Mouse (Mus musculus) embryo, embryonic 10.5 days (tissue): Measurements from ENCODE around the gene AC161166.1.

Experiments
- DNase-seq: peaks from one replicate; pipeline ENCODE4 v3.0.0-alpha.2; 2015; ENCODE audit warnings: low spot score

The AC161166.1 gene

DNA sequence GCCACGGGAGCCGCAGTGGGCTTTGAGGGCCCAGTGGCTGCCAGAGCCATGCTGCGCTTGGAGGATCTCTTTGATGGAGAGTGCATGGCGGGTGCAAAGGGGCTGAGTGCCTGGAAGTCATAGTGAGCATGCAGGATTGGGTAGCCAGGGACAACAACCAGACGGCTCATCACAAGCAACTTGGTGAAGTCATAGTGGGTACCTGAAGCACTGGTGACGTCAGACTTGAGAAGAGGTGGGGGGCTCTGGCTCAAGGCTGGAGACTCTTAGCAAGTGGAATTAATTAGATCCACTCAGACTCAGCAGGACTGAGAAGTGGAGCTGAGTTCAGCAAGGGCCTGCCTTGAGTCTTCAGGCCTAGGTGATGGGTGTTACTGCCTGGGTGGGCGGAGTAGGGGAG lies at the start of gene AC161166.1:
Gene AC161166.1 (minus strand): TSS at position 101 of the 400 bp plus-strand sequence.
- DNase-seq = no peak

DNA sequence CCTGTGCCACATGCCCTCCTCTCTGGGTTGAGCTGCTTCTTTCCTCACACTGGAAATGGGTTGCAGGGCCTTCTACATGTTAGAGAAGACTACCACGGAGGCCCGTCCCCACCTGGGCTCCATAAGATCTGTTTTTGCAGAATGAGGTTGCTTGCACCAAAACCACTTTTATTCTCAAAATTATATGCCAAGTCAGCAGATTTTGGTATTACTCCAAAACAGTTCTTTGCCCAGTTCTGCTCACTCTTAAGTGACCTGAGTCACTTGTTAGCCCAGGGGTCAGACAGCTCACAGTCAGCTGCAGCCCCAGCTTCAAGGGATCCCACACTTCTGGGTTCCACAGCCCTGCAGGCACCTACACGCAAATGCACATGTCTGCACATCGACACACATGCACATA lies 49.2 kb upstream of the AC161166.1 start:
- DNase-seq = no peak

DNA sequence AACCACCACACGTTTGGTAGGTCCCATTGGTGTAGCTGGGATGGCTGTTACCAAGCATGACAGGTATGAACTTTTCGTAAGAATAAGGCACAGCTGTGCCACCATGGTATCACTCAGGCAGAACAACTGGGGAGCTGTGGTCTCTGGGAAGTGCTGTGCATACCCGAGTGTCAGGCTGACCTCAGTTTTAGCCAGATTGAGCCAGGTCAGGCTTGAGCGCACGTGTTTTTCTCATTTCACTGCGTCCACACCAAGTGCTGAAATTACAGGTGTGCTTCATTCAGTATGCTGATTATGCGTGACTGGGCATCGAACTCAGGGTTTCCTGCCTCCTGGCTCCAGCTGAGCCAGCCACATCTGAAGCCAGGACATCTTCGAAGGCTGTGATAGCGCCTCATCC lies 43.5 kb upstream of the AC161166.1 start:
- DNase-seq = no peak

DNA sequence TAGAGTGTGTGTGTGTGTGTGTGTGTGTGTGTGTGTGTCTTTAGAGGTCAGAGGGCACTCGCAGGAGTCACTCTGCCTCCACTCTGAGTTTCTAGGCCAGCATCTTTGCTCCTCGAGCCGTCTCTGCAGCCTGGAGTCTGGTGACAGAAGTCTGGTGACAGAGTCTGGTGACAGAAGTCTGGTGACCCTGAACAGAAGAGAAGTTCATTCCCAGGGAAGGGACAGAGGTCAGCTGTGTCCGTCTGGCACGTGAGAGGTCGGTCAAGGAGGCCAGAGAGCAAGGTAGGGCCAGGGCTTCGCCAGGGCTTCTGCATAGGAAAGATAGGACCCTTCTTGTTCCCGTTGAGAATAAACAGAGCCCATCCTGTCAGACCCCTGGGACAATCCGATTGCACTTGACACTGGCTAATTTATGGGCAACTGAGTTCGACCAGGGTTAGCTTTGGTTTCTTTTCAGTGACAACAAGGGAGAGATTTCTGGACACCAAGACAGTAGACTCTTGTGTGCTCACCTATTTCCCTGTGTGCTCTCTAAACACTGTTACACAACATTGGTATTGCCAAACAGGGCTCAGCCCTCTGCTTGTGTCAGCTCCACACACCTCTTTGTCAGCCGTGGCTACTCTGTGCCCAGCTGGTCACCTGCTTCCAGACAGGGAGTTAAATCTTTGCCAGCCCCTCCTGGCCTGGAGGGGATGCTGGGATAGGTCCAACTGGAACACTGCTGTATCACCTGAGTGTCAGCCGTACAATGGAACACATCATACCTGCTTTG lies 39.9 kb upstream of the AC161166.1 start:
- no peak for DNase-seq

DNA sequence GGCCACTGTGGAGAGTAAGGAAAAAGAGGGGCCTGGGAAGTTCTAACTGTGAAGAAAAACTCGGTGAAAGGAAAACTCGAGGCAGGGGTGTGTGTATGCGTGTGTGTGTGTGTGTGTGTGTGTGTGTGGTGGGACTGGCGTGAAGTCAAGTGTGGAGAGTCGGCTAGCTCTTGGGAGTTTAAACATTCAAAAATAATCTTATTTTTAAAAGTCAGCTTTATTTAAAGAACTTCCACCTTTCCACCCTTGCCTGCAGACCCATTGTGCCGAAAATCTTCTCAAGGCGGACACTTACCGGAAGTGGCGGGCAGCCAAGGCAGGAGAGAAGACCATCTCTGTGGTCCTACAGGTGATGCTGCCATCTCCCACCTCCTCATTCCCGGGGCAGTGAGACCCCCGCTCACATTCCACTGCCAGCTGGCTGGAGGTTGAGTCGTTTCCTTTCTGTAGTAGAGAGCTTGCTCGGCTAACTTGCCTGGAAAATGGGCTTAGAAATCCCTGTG lies 35.3 kb upstream of the AC161166.1 start:
- no peak for DNase-seq

DNA sequence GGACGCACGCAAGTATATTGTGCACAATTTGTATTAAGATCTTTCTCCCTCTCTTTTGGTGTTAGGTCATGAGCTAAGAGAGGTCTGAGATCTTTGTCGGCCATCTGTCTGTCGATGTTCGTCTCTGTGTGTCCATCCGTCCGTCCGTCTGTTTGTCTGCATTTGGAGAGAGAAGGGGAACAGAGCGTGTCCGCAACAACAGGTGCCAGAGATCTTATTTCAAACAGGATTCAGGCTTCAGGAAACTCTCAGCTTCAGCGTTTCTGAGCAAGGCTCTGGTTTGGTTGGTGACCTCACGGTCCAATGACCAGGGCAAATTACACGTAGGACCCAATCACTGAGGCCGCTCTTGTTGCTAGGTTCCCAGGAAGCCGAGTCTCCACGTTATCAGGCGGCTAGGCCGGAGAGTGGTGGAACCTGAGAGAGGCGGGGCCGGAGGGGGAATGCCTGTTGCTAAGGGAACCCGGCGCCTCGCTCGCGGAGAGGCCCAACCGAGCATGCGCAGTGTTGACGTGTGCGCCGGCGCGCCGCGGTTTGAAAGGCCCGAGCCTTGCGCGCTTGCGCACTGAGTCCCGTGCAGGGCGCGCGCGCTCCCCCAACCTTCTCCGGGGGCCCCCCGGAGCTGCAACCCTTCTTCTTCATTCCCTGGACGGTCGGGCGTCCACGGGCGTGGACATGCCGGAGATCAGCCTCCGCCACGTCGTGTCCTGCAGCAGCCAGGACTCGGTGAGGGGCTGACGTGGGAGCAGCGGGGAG lies 34.6 kb upstream of the AC161166.1 start:
- peak; percentile 100 for DNase-seq

DNA sequence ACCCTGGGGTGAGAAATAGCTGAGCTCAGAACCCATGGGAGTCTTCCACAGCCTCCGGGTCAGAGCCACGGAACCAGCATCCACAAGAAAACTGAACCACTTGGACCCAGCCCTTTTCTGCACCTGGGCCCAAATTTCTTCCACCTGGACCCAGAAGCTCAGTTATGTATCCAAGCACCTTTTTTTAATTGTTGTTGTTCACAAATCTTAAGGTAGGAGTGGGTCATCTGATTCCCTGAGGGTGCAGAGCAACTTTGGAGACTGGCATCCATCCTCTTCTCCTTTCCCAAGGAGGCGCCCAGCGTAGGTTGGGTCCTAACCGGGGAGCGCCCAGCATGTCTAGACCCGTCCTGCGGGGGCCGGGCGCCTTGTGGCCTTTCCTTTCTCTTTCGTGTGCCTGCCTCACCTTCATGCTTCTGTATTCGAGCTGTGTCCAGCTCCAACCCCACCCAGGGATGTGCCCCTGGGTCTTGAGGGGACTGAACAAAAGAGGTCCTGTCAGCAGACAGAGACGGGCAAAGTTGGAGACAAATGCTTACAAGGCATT lies 33.9 kb upstream of the AC161166.1 start, which contains the start of the genes Pinlyp and Xrcc1:
Gene Pinlyp (minus strand): TSS at position 51 of the 547 bp plus-strand sequence.
Gene Xrcc1 (plus strand): TSS at position 222 of the 547 bp plus-strand sequence.
- no peak for DNase-seq

DNA sequence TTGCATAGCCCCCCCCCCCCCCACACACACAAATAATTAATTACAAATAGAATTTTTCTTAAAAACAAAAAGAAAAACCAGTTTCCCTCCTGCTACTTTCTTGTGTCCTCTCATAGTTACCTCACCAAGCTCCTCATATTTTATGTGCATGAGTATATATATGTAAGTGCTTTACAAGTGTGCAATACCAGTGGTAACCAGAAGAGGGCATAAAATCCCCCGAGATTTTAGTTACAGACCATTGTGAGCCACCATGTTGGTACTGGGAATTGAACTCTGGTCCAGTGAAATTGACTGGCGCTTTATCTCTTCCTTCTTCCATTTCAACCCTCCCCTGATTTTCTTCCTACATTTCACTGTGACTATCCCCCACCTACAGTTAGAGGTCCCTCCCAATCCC lies 32.3 kb upstream of the AC161166.1 start:
- DNase-seq = no peak

DNA sequence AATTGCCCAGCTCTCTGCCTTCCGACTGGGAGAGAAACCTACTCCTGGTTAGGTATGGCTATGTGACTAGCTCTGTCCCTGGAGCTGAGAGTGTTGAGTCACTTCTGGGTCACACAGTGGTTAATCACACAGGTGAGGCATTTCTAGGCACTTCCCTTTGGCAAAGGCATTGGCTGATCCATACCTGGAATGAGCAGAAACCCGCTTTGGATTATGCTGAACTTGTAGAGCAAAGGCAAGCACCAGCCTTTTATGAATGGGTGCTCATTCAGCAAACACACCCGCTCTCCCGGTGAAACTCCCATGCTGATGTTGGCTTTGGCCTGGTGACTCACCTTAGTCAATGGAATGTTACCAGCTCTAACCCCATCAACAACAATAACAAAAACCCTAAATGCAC lies 27.4 kb upstream of the AC161166.1 start:
- no peak for DNase-seq

DNA sequence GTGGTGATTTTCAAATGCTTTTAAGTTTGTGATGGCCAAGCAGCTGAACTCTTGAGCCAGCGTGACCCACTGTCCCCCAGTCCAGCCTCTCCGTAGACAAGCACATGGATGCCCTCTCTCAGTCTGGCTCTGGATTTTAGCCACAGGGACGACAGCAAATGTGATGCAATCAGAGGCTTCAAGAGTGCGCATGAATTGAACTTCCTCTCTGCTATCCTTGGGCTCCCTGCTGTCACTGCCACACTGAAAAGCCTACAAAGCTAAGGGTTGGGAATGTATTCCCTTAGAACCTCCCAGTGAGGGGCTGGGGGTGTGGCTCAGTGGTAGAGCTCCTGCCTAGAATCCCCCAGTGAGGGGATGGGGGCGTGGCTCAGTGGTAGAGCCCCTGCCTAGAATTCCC lies 26.4 kb upstream of the AC161166.1 start:
- DNase-seq = no peak

DNA sequence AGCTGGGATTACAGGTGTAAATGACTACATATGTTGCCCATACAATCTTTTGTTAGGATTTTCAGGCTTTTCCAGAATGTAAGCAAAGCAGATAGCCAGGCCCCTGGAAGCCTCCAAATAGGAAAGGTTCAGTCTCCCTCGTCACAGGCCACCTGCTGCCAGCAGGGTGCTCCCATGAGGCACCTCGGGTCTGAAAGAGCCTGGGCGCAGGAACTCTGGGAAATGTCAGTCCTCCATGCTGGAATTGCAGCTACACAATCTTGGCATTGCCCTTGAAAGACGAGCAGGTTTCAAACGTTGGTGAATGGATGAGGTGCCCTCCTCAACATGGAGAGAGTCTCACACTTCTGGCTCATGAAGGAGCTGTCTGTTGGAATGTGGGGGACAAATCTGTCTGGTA lies 25.9 kb upstream of the AC161166.1 start:
- DNase-seq = no peak

DNA sequence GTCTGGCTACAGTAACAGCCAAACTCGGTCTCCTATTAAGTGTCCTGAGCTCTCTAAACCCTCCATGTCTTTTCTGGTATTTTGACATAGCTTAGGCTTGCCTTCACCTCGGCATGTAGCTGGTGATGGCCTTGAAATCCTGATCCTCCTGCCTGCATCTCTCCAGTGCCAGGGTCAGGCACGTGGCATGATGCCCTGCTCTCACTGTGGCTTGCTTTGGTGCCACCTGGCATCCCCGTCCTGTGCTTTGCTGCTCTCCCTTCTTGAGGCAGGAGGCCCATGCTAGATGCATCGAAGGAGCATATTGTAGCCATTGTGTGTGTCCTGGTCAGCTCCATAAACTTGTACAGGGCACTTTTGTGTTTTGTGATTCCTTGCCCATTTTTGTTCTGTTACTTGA lies 25.3 kb upstream of the AC161166.1 start:
- DNase-seq = no peak

DNA sequence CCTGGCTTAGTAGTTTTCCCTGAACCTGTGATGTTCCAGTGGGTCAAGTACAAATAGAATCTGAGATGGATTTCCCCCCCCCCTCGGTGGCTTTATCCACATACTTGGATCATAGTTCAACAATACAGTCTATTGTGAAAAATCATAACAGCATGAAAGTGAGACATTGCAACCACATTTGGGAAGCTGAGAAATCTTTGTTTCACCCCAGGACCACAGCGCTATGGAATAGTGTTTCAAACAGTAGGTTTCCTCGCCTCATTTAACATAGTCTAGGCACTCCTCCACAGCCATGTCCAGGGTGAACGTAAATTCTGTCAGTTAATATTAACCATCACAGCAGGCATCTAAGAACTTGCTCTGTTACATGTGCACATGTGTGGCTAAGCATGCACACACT lies 24.8 kb upstream of the AC161166.1 start:
- DNase-seq = no peak

DNA sequence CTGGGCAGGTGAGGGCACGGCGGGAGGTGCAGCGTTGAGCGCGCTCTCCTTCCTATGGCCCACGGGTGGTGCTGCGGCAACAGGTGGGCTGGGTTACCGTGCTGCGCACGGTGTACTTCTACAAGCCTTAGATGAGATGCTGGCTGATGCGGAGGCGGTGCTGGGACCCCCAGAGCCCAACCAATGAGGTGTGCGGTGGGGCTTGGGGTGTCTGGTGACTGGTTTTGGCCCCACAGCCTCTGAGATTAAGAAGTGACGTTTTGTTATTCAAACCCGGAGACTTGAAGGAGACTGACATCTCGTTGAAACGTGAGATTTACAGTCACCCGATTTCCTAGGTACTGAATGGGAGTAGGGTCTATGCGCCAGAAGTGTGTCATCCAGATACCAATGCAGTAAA lies 22.0 kb upstream of the AC161166.1 start:
- DNase-seq = no peak

DNA sequence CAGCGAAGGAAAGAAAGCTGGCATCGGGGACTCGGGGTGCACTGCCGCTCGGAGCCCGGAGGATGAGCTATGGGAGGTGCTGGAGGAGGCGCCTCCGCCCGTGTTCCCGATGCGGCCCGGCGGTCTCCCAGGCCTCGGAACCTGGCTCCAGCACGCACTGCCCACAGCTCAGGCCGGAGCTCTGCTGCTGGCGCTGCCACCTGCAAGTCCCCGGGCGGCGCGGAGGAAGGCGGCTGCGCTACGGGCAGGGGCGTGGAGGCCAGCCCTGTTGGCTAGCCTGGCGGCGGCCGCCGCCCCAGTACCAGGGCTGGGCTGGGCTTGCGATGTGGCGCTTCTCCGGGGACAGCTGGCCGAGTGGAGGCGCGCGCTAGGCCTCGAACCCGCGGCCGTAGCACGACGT lies 21.6 kb upstream of the AC161166.1 start:
- DNase-seq = no peak

DNA sequence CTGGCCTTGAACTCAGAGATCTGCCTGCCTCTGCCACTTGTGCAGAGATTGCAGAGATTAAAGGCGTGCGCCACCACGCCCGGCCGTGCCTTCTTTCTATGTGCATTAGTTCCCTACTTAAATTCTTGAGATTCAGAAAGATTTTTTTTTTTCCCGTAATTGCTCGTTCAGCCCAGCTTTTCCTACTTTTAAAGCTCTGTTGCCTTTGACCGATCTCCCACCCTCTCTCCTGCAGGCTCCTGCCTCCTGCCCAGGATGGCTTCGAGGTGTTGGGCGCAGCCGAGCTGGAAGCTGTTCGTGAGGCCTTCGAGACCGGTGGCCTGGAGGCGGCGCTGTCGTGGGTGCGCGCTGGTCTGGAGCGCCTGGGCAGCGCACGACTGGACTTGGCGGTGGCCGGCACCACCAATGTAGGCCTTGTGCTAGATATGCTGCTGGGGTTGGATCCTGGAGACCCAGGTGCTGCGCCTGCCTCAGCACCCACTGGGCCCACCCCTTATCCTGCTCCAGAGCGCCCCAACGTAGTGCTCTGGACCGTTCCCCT lies 20.8 kb upstream of the AC161166.1 start:
- DNase-seq = no peak

DNA sequence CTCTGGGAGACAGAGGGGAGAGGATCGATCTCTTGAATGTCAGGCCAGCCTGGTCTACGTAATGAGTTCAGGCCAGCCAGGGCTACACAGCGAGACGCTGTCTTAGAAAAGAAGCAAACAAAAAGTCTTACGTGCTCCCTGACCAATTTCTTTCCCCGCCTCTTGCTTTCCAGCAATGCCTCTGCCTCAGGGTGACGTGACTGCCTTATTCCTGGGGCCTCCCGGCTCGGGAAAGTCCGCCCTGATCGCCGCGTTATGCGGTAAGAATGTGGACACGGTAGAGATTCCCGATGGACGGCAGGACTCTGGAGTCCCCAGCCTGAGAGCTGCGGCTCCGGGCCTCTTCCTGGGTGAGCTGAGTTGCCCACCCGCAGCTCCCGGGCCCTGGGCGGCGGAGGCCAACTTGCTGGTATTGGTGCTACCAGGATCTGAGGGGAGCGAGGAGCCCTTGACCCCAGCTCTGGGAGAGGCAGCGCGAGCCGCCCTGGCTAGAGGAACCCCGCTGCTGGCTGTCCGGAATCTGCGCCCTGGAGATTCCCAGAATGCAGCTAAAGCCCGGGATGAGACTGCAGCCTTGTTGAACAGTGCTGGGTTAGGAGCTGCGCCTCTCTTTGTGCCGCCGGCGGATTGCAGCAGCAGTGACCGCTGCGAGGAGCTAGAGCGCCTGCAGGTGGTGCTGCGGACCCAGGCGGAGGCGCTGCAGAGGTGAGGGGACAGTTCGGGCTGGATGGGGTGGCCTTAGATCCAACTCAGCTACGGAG lies 19.1 kb upstream of the AC161166.1 start:
- peak; percentile 86 for DNase-seq

DNA sequence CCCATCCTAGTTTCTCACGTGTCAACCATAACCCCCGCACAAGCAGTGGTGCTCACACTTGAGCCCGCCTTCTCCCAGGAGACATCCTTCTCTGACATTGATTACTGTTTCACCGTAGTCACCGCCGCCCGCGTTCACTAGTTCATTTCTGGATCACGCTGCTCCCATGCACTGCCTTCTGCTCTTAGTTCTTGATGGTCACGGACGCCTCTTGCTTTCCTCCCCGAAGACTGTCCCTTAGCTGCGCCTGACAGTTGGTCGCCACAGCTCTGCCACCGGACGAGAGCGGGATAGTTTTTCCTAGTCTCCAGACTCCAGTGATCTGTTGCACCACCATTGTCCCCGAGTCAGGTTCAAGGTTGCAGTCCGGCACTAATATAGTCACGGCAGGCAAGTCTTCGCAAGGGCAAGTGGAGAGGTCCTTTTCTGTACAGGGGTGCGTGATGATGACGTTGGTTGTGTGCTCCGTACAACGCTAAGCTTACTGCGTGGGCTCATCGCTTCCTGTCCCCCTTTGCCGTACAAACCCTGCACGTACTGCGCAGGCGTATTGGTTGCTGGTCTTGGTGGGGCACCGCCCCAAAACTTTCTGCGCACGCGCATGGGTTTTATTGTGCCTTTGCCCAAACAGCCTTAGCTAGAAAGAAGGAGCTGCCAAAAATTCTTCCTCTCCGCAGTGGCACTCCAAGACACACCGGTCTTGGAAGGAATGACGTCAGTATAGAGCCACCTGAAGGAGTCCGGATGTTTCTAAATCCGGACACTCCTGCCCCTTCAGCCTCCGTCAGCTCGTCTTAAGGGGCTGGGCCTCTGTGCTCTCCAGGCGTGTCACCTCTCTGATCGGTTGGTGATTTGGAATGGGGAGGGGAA lies 18.0 kb upstream of the AC161166.1 start, which contains the start of gene Irgq:
Gene Irgq (plus strand): TSS at position 628 of the 870 bp plus-strand sequence.
- DNase-seq = peak; percentile 100

DNA sequence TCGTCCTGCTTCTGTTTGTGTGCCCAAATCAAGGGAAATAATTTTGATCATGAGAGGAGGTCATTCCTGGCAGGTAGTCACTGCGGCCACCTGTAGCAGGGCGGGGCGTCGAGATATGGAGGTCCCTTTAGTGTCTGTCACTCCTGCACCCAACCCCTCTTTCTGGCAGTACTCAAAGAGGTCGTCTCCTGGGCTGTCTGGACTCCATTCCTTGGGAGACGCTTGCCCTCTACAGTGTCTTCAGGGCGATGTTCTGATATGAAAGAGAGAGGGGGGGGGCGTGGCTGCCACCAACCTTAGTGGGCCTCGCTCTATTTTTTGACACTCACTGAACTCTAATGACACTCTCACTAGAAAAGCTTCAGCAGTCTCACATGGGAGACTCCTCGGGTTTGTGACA lies 17.3 kb upstream of the AC161166.1 start:
- DNase-seq = no peak

DNA sequence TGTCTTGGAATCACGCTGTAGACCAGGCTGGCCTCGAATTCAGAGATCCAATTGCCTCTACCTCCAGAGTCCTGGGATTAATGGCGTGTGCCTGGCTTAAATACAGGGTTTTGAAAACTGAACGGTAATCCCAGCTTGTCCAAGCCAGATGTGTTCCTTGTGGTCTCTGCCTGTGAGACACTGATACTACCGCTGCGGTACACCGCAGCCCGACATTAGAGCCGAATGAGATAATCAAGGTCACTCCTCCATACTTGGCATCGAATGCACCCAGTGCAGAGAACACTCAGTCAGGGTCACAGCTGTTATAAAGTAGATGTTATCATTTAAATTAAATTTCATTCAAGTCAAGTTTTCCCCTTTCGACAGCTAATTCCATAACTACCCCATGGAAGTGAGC lies 16.6 kb upstream of the AC161166.1 start:
- DNase-seq = no peak
